Mouse (Mus musculus) testis, adult 2 months (tissue): ENCODE data around the gene 1700001O22Rik.

Experiments
- CTCF ChIP-seq: fragments of 200-500 bp; IDR thresholded peaks from 2 replicates; pipeline ENCODE4 v1.5.1; 2012; ENCODE audit warnings: low read depth, mild to moderate bottlenecking, inconsistent platforms, low read length, moderate library complexity; ENCODE audit not compliant: control insufficient read depth, insufficient read depth, insufficient replicate concordance
- POLR2A ChIP-seq: fragments of 200-500 bp; IDR thresholded peaks from 2 replicates; pipeline ENCODE4 v1.6.1; 2012; ENCODE audit warnings: low read depth, mild to moderate bottlenecking, inconsistent platforms, low read length, moderate library complexity; ENCODE audit not compliant: control insufficient read depth

- TF ChIP-seq CTCF (no peak), POLR2A (no peak)
These were observed 8.1 kb downstream of the 1700001O22Rik start for GRCm38 (mm10) chr2:30795271-30795888.
